In genomic region chr11:103192956-103193824, GRCm38 (mm10) we compare ENCODE assay signal across 7 mouse cellular contexts. TPM values are rescaled to one million over a fixed set of nuclear protein-coding genes. Genes with fewer than 3 reads are reported as not detected.
DNase-seq lines count a peak whose midpoint lies in the region; ATAC-seq and TF ChIP-seq lines count a peak whose summit lies in the region.

No protein-coding gene starts in this region.

- TF ChIP-seq POLR2A in small intestine, adult 2 months (IDR thresholded peaks at IDR 0.05; ENCODE audit: low read depth, low read length) = no peak

- H3K4me2 ChIP-seq in hindbrain, embryonic 13.5 days = peak overlapping the region; percentile 56
- 0 out of 2 replicates have a peak overlapping the region, but pooled peaks have one; percentile 12 for H3K4me2 ChIP-seq in liver, embryonic 12.5 days

- peaks cover 16% of the 10 kb centered on the region for H3K4me1 ChIP-seq in hindbrain, embryonic 13.5 days (replicated peaks)
- H3K4me1 ChIP-seq in liver, embryonic 12.5 days = no peaks in the 10 kb centered on the region
- no peaks in the 10 kb centered on the region; the same call in 1 of the 2 replicates for H3K4me1 ChIP-seq in small intestine, adult 2 months (ENCODE audit: control insufficient read depth, insufficient read depth, insufficient read length, low read length)

- peak overlapping the region; percentile 53 for H3K9ac ChIP-seq in hindbrain, embryonic 13.5 days
- H3K9ac ChIP-seq in liver, embryonic 12.5 days = no peak overlapping the region

- 8% methylated on average over 37 of the region's 44 CpGs for WGBS in hindbrain, embryonic 13.5 days
- 58% methylated on average over 44 of the region's 44 CpGs for WGBS in liver, embryonic 12.5 days (ENCODE audit: insufficient replicate concordance)
- 26% methylated on average over 41 of the region's 44 CpGs for WGBS in small intestine, adult 2 months

- no peaks in the 10 kb centered on the region for H3K9me3 ChIP-seq in hindbrain, embryonic 13.5 days
- H3K9me3 ChIP-seq in liver, embryonic 12.5 days (replicated peaks) = no peaks in the 10 kb centered on the region

- H3K27me3 ChIP-seq in hindbrain, embryonic 13.5 days = peaks cover 95% of the 10 kb centered on the region
- peaks cover 79% of the 10 kb centered on the region for H3K27me3 ChIP-seq in liver, embryonic 12.5 days (replicated peaks)
- peaks cover 6% of the 10 kb centered on the region; the same call in 1 of the 2 replicates for H3K27me3 ChIP-seq in small intestine, adult 2 months (ENCODE audit: control insufficient read depth, insufficient read depth, low read length)

- ATAC-seq in hindbrain, embryonic 13.5 days (ENCODE audit: low FRiP score) = peak; percentile 55
- no peak for ATAC-seq in liver, embryonic 12.5 days

- H3K36me3 ChIP-seq in hindbrain, embryonic 13.5 days = peaks cover 23% of the 10 kb centered on the region
- no peaks in the 10 kb centered on the region for H3K36me3 ChIP-seq in liver, embryonic 12.5 days
- H3K36me3 ChIP-seq in small intestine, adult 2 months (ENCODE audit: control insufficient read depth, insufficient read depth, low read length) = no peaks in the 10 kb centered on the region

- peak; percentile 29; the same call in 1 of the 2 replicates for TF ChIP-seq CTCF in small intestine, adult 2 months (IDR thresholded peaks at IDR 0.05; ENCODE audit: extremely low read depth, insufficient read length, insufficient replicate concordance, low read depth, low read length)

- H3K4me3 ChIP-seq in hindbrain, embryonic 13.5 days = peak overlapping the region; percentile 37
- no peak overlapping the region for H3K4me3 ChIP-seq in liver, embryonic 12.5 days
- no peak overlapping the region for H3K4me3 ChIP-seq in small intestine, adult 2 months (ENCODE audit: low read depth, low read length)

- DNase-seq in lung, postnatal 10 days = peak; percentile 34
- DNase-seq in lung, adult 18-20 months = no peak
- peak; percentile 66 for DNase-seq in embryo, embryonic 11 days
- DNase-seq in ovary, postnatal 36 days (ENCODE audit: low spot score) = no peak

- no peak overlapping the region for H3K27ac ChIP-seq in hindbrain, embryonic 13.5 days
- no peak overlapping the region for H3K27ac ChIP-seq in liver, embryonic 12.5 days
- no peak overlapping the region for H3K27ac ChIP-seq in small intestine, adult 2 months (ENCODE audit: insufficient read depth, low read depth, low read length)

RNA-seq across cellular contexts. Expression of gene 1700023F06Rik, which starts 15.2 kb away (rescaled TPM):
- 0.87 and 1.3 TPM in 2 replicates for polyA plus RNA-seq in hindbrain, embryonic 13.5 days (2015; fragmentation: Nextera tagmentation; extraction: Ambion mirVana)
- polyA plus RNA-seq in liver, embryonic 12.5 days (2016; fragmentation: Nextera tagmentation; extraction: Ambion mirVana) = 0.11 TPM in 1 of 2 replicates, not detected in the other
- polyA plus RNA-seq in small intestine, adult 2 months (2012; rRNA removed) = 0.50 and 0.51 TPM in 2 replicates

RNA-seq across cellular contexts. Expression of gene Fmnl1, which starts 22.3 kb away (rescaled TPM):
- polyA plus RNA-seq in hindbrain, embryonic 13.5 days (2015; fragmentation: Nextera tagmentation; extraction: Ambion mirVana) = 3.1 and 3.3 TPM in 2 replicates
- polyA plus RNA-seq in liver, embryonic 12.5 days (2016; fragmentation: Nextera tagmentation; extraction: Ambion mirVana) = 5.2 and 5.7 TPM in 2 replicates
- 7.1 and 8.4 TPM in 2 replicates for polyA plus RNA-seq in small intestine, adult 2 months (2012; rRNA removed)

RNA-seq across cellular contexts. Expression of gene Spata32, which starts 25.0 kb away (rescaled TPM):
- polyA plus RNA-seq in hindbrain, embryonic 13.5 days (2015; fragmentation: Nextera tagmentation; extraction: Ambion mirVana) = 0.40 and 0.58 TPM in 2 replicates
- not detected in 2 replicates for polyA plus RNA-seq in liver, embryonic 12.5 days (2016; fragmentation: Nextera tagmentation; extraction: Ambion mirVana)
- not detected in 2 replicates for polyA plus RNA-seq in small intestine, adult 2 months (2012; rRNA removed)

Comparison
In these comparisons a context has a peak if more than half of its experiments do, and no peak if none do; other contexts are left out.
1. DNase-seq: peak in lung, postnatal 10 days (single experiment) and embryo, embryonic 11 days (single experiment); none in lung, adult 18-20 months (0 of 2) and ovary, postnatal 36 days (single experiment).